Mouse (Mus musculus) NIH3T3 (cell line): ENCODE measurements at regions not wholly inside any gene's neighbourhood (a gene's known extent, or its start where the extent isn't known, plus 50 kb on each side); places are given as distances from the start of the nearest gene placed in this dataset.
A peak's percentile ranks its signal among the peaks of the same experiment; 100 is the strongest.
"Not testable (repeated sequence)": the region's sequence is repeated elsewhere in the genome, so short reads cannot be mapped to it uniquely, and the experiment has no call there.

Experiments used
- DNase-seq: peaks from one replicate; pipeline ENCODE4 v3.0.0-alpha.2; 2012; ENCODE audit warnings: low read depth

GRCm38 (mm10) chr1:80969927-80970326 is 106.8 kb upstream of the Nyap2 start:
- no peak for DNase-seq

- DNase-seq = no peak
These were observed 107.6 kb upstream of the Nyap2 start for GRCm38 (mm10) chr1:80969194-80969593.

GRCm38 (mm10) chr1:80965792-80966191 is 111.0 kb upstream of the Nyap2 start:
- DNase-seq = no peak

- DNase-seq = no peak
These were observed 112.4 kb upstream of the Nyap2 start for GRCm38 (mm10) chr1:80964376-80964775.

- no peak for DNase-seq
These were observed 112.9 kb upstream of the Nyap2 start for GRCm38 (mm10) chr1:80963838-80964237.

- peak; percentile 11 for DNase-seq
These were observed 126.3 kb upstream of the Nyap2 start for GRCm38 (mm10) chr1:80950406-80950805.

GRCm38 (mm10) chr1:80946049-80946448 is 130.7 kb upstream of the Nyap2 start:
- not testable (repeated sequence) for DNase-seq

GRCm38 (mm10) chr1:80939372-80939771 is 137.4 kb upstream of the Nyap2 start:
- no peak for DNase-seq

- no peak for DNase-seq
These were observed 141.0 kb upstream of the Dock10 start for GRCm38 (mm10) chr1:80899281-80899680.

GRCm38 (mm10) chr1:80874140-80874849 is 116.0 kb upstream of the Dock10 start:
- no peak for DNase-seq

- DNase-seq = no peak
These were observed 115.3 kb upstream of the Dock10 start for GRCm38 (mm10) chr1:80873596-80873995.

- no peak for DNase-seq
These were observed 110.5 kb upstream of the Dock10 start for GRCm38 (mm10) chr1:80868805-80869204.

- DNase-seq = no peak
These were observed 98.7 kb upstream of the Dock10 start for GRCm38 (mm10) chr1:80856981-80857380.

GRCm38 (mm10) chr1:80854945-80855656 is 96.8 kb upstream of the Dock10 start:
- no peak for DNase-seq

- DNase-seq = no peak
These were observed 96.0 kb upstream of the Dock10 start for GRCm38 (mm10) chr1:80854289-80854701.

- DNase-seq = no peak
These were observed 94.4 kb upstream of the Dock10 start for GRCm38 (mm10) chr1:80852761-80853160.

GRCm38 (mm10) chr1:80830196-80830794 is 72.0 kb upstream of the Dock10 start:
- peak; percentile 24 for DNase-seq

GRCm38 (mm10) chr1:80826383-80826782 is 68.1 kb upstream of the Dock10 start:
- no peak for DNase-seq

- no peak for DNase-seq
These were observed 65.6 kb upstream of the Dock10 start for GRCm38 (mm10) chr1:80823953-80824352.

GRCm38 (mm10) chr1:80822185-80822584 is 63.9 kb upstream of the Dock10 start:
- no peak for DNase-seq

GRCm38 (mm10) chr1:80812906-80813305 is 54.6 kb upstream of the Dock10 start:
- no peak for DNase-seq
